Mouse (Mus musculus) forelimb bud, embryonic 11.5 days (tissue): ENCODE measurements around the gene Trim11.

Experiments used
- DNase-seq: peaks from one replicate; pipeline ENCODE4 v3.0.0-alpha.2; 2012; ENCODE audit warnings: low read depth, low spot score

Trim11 gene

GRCm38 (mm10) chr11:58955868-58956257, 22.0 kb upstream of the Trim11 start:
- DNase-seq, result no peak

GRCm38 (mm10) chr11:58957226-58957914, 20.5 kb upstream of the Trim11 start:
- no peak for DNase-seq

- DNase-seq, result no peak
These were observed 19.4 kb upstream of the Trim11 start for GRCm38 (mm10) chr11:58958536-58958935.

GRCm38 (mm10) chr11:58959186-58959825, 18.6 kb upstream of the Trim11 start:
- no peak for DNase-seq

GRCm38 (mm10) chr11:58959921-58960465, 17.9 kb upstream of the Trim11 start:
- peak; percentile 77 for DNase-seq

- DNase-seq, result no peak
These were observed 16.3 kb upstream of the Trim11 start for GRCm38 (mm10) chr11:58961364-58962177.

- DNase-seq, result no peak
These were observed 14.3 kb upstream of the Trim11 start for GRCm38 (mm10) chr11:58963543-58963942.

- no peak for DNase-seq
These were observed 13.7 kb upstream of the Trim11 start for GRCm38 (mm10) chr11:58964216-58964615.

- DNase-seq, result no peak
These were observed 12.7 kb upstream of the Trim11 start for GRCm38 (mm10) chr11:58965001-58965760.

- no peak for DNase-seq
These were observed 10.5 kb upstream of the Trim11 start for GRCm38 (mm10) chr11:58967346-58967745.

- DNase-seq, result no peak
These were observed 9.3 kb upstream of the Trim11 start for GRCm38 (mm10) chr11:58968551-58968950.

GRCm38 (mm10) chr11:58969027-58969426, 8.9 kb upstream of the Trim11 start:
- DNase-seq, result no peak

- DNase-seq, result no peak
These were observed 8.2 kb upstream of the Trim11 start for GRCm38 (mm10) chr11:58969659-58970058.

GRCm38 (mm10) chr11:58970831-58971530, 6.9 kb upstream of the Trim11 start:
- DNase-seq, result no peak

GRCm38 (mm10) chr11:58971796-58972195, 6.1 kb upstream of the Trim11 start:
- no peak for DNase-seq

GRCm38 (mm10) chr11:58974414-58974813, 3.5 kb upstream of the Trim11 start:
- DNase-seq, result no peak

GRCm38 (mm10) chr11:58977150-58977549, 743 bp upstream of the Trim11 start:
- DNase-seq, result no peak

GRCm38 (mm10) chr11:58977607-58978026, 276 bp upstream of the Trim11 start:
- no peak for DNase-seq

GRCm38 (mm10) chr11:58978706-58979030, 775 bp downstream of the Trim11 start:
- no peak for DNase-seq

GRCm38 (mm10) chr11:58979183-58979582, 1.3 kb downstream of the Trim11 start:
- DNase-seq, result no peak

- DNase-seq, result no peak
These were observed 1.8 kb downstream of the Trim11 start for GRCm38 (mm10) chr11:58979661-58980060.
